Mouse (Mus musculus) layer of hippocampus, postnatal 10 days (tissue): Measurements from ENCODE around the gene Edn1. TPM values are rescaled to one million over a fixed set of nuclear protein-coding genes. Genes with fewer than 3 reads are reported as not detected.

Source experiments
- DNase-seq, 2 experiments: peaks; one replicate each; pipeline ENCODE4 v3.0.0; 2021; ENCODE audit warnings: low spot score in 2 of 2
- total RNA-seq, 2 experiments: library from RNA; stranded (reverse); gene quantifications; 2 replicates each; pipeline ENCODE4 v1.2.3; 2021

The Edn1 gene
- total RNA-seq, 2 experiments from 2014 or later, result 1.6 to 2.5 TPM

- no peak for DNase-seq
Measured at GRCm38 (mm10) chr13:42309804-42310203, 8.5 kb downstream of the Edn1 start.

DNA sequence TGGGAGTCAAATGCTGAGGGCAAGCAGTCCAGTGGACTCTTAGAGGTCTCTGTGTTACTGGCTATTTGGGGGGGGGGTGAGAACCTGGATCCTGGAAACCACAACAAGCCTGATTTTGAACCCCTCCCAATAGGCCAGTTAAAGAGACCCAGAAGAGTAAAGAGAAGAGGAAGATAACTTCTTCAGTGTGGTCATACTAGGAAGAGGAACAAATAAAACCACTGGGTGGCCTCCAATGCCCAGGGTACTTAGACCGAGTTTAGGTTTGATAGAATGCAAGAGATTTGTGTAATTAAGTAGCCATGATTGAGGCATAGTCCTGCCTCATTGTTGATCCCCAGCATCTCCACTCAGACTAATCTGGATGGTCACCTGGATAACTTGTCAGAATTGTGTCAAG is 14.4 kb downstream of the Edn1 start:
- DNase-seq, result no peak

DNA sequence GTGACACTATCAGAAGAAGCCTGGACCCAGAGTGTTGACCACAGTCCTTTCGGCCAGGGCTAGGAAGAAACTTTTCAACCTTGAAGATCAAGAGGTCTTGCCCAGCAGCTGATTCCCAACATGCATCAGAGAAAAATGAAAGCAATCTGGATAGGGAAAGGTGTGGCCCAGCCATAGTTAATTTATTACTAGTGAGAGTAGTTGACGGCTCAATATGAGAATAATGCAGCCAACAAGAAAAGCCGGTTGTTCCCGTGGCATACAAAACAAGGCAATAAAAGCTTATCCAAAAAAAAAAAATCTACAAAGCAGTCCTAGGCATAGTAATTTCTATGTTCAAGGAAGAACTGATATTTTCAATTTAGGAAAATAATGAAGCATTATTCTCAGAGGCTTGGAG is 16.5 kb downstream of the Edn1 start:
- DNase-seq, result no peak

GRCm38 (mm10) chr13:42328576-42328975 is 27.3 kb downstream of the Edn1 start:
- DNase-seq, result no peak

DNA sequence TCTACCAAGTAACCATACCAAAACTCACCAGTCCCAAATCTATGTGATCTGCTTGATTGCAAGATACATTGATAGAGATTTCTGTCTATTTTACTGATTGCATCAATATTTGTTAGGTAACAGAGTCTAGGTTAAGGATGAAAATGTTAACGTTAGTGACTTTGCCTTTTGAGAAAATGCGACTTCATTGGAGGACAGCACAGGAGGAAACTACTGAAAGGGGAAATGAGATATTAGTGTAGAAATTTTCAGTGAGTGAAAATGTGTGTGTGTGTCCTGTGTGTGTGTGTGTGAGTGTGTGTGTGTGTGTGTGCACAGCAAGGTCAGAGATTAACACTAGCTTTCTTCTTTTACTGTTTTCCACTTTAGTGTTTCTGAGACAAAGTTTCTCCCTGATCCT is 29.8 kb downstream of the Edn1 start:
- DNase-seq, result no peak

- no peak for DNase-seq
Measured at GRCm38 (mm10) chr13:42334981-42335380, 33.7 kb downstream of the Edn1 start.

DNA sequence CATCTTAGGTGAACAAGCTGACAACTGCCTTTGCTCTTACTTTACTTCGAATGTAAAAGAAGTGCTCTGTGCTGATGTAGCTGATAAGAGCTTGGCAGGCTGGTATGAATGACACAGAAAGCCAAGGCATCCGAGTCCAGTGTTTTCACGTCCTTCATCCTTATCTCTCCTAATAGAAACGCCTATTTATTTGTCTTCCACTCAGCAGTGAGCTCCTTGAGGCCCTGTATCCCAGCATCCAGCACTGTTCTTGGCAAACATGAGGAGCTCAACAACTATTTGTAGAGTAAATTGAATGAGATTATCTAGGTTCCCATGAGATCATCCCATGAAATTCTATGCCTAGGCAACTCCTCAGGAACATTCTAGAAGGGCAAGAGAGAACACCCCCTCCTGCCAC is 35.1 kb downstream of the Edn1 start:
- DNase-seq, result no peak

DNA sequence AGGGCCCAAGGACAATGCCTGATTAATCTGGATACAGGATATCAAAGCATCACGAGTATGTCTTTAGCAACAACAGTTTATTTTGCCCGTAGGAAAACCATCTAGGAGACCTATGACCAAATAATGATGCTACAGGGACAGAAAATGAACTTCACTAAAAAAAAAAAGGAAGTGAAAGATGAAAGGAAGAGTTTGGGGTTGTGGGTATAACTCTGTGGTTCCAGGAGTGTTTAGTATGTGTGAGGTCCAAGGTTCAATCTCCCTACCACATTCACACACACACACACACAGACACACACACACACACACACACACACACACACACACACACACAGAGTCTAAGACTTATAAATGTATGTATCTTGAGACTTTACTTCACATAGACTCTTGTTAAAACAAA is 35.8 kb downstream of the Edn1 start:
- DNase-seq, result no peak

- DNase-seq, result no peak
Measured at GRCm38 (mm10) chr13:42339466-42339865, 38.2 kb downstream of the Edn1 start.

DNA sequence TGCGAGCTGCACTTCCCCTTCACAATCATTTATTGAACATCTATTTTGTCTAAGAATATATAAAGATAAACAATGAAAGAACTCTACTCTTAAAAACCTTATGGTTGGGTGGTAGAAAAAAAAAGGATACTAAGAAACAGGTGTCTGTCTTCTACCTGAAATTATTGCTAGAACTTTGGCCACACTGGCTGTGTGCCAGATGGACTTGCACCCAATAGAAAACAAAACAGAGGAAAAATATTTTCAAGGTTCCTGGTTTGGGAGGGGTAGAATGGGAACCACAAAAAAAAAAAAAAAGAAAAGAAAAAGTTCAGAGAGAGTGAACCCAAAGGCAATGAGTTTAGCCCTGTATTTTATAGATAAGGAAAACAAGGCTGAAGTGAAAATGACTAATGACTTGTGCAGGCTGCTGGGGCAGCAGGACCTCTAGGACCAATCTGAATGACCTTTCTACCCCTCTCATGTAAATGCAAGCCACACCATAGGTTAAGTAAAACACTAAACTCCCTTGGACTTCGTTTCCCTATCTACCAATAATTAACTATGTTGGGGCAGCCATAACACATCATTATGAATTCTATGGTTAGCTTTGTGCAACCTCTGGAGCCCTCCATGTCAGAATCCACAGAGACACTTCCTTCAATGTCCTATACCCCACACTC is 40.7 kb downstream of the Edn1 start:
- no peak for DNase-seq

- no peak for DNase-seq
Measured at GRCm38 (mm10) chr13:42345439-42345838, 44.2 kb downstream of the Edn1 start.

DNA sequence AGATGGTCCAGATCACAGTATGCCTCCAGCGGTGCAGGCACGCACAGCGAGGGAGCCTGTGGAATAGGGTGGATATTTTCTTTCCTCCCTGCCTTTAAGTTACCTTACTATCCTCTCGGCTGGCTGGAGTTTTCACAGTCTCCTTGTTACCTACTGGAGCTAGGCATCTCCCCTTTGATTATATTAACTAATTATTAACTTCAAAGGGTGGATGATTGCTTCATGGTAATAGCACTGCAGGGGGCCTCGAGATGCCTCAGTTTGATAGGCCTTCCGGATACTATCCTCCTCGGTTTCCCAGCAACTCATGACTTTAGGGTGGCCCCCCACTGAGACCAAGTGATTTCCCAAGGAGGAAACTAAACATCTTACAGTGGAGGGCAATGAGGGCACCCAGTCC is 45.1 kb downstream of the Edn1 start:
- no peak for DNase-seq

- no peak for DNase-seq
Measured at GRCm38 (mm10) chr13:42351675-42352074, 50.4 kb downstream of the Edn1 start.

Other genes with a start within 250 kb of the Edn1 start
- gene Hivep1, start 249.5 kb upstream of the Edn1 start, total RNA-seq, result 10 to 100 TPM; 40.9 to 44.3 TPM